Comparison of ENCODE assay signal across 9 mouse cellular contexts in the genomic region with DNA sequence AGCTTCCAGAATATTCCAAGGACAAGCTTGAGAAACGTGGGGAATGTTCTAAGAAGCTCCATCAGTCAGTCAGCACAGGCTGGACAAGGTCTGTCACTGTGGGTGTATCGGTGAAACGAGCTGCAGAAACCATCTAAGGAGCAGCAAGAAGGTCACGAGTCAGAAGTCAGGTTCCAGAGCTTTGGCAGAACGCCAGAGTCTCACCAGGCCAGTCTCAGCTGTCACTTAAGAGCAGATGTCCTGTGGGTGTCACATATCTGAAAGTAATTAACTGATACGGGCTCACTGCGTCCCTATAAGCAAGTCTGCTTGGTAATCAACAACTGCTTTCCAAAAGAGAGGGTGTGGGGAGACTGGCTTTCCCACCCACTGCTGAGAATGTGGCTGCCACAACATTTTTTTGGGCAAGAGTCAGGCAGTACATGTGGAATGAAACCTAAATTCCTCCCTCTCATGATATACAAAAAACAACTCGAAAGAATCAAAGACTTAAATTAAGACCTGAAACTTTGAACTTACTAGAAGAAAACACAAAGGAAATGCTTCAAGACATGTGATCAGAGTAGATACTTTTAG.
DNase-seq lines count a peak whose midpoint lies in the region; ATAC-seq and TF ChIP-seq lines count a peak whose summit lies in the region.
"Had no signal": no experiment of that assay in that cellular context is flagged by ENCODE, and none has a peak within 500 bp of the region (broad histone marks: within the 10 kb centered on the region; RNA-seq: fewer than 3 reads in every experiment).

No protein-coding gene starts in this region.

- no peak overlapping the region for H3K9ac ChIP-seq in midbrain, postnatal 0 days (replicated peaks; ENCODE audit: low read length, poor library complexity, severe bottlenecking)

- ATAC-seq in midbrain, postnatal 0 days (ENCODE audit: low FRiP score), result no peak

- no peaks in the 10 kb centered on the region for H3K36me3 ChIP-seq in midbrain, postnatal 0 days (ENCODE audit: insufficient read depth, low read length)

- H3K9me3 ChIP-seq in midbrain, postnatal 0 days (ENCODE audit: low read length), result no peaks in the 10 kb centered on the region

- peak; percentile 27 for DNase-seq in adrenal gland, postnatal 14 days
- DNase-seq in adrenal gland, postnatal 25 days, result no peak
- DNase-seq in layer of hippocampus, adult 2 months (ENCODE audit: low spot score in 2 of 2), result peak; percentile 13 to 29
- DNase-seq in layer of hippocampus, postnatal 10 days (ENCODE audit: low spot score in 2 of 2), result no peak
- DNase-seq in gastrocnemius, adult 8-10 months (ENCODE audit: low spot score in 2 of 2), result peak; percentile 69 to 74
- peak; percentile 17 for DNase-seq in lung, postnatal 36 days
- no peak for DNase-seq in retina, embryonic 14.5 days (ENCODE audit: low spot score)
- DNase-seq in midbrain, postnatal 0 days (ENCODE audit: low spot score), result no peak

- 45% methylated on average over 8 of the region's 8 CpGs for WGBS in midbrain, postnatal 0 days

- no peak for TF ChIP-seq CTCF in layer of hippocampus, adult 2 months (conservative IDR thresholded peaks at IDR 0.05)
- TF ChIP-seq CTCF in midbrain, postnatal 0 days (IDR thresholded peaks at IDR 0.05), result no peak

- no peak overlapping the region for H3K4me2 ChIP-seq in midbrain, postnatal 0 days (ENCODE audit: low read depth, low read length, poor library complexity, severe bottlenecking)
- H3K4me2 ChIP-seq: liver, embryonic 11.5 days had no signal

- H3K4me3 ChIP-seq in layer of hippocampus, adult 2 months, result no peak overlapping the region
- no peak overlapping the region for H3K4me3 ChIP-seq in midbrain, postnatal 0 days (ENCODE audit: low read depth, low read length)

- peak overlapping the region; percentile 32; the same call in 1 of the 2 replicates for H3K27ac ChIP-seq in layer of hippocampus, adult 2 months
- H3K27ac ChIP-seq in midbrain, postnatal 0 days (ENCODE audit: low read depth, low read length), result no peak overlapping the region

- H3K27me3 ChIP-seq in midbrain, postnatal 0 days (ENCODE audit: insufficient read depth, low read length), result no peaks in the 10 kb centered on the region

- no peaks in the 10 kb centered on the region for H3K4me1 ChIP-seq in midbrain, postnatal 0 days (ENCODE audit: insufficient read depth, low read length)

Comparison
In these comparisons a context has a peak if more than half of its experiments do, and no peak if none do; other contexts are left out.
1. DNase-seq: peak in adrenal gland, postnatal 14 days (single experiment), layer of hippocampus, adult 2 months (2 of 2), gastrocnemius, adult 8-10 months (2 of 2) and lung, postnatal 36 days (single experiment); none in adrenal gland, postnatal 25 days (single experiment), layer of hippocampus, postnatal 10 days (0 of 2), retina, embryonic 14.5 days (single experiment) and midbrain, postnatal 0 days (single experiment).